In genomic region chr8:108713346-108714142, GRCm38 (mm10) we compare ENCODE assay signal across 8 mouse cellular contexts.
DNase-seq lines count a peak whose midpoint lies in the region; ATAC-seq and TF ChIP-seq lines count a peak whose summit lies in the region.

No protein-coding gene starts in this region.

- TF ChIP-seq CTCF in intestine, postnatal 0 days (IDR thresholded peaks at IDR 0.05; ENCODE audit: low read depth) = no peak

- H3K27ac ChIP-seq in kidney, embryonic 16.5 days (ENCODE audit: low read length) = peak overlapping the region; percentile 89
- H3K27ac ChIP-seq in embryonic facial prominence, embryonic 13.5 days = peak overlapping the region; percentile 96
- H3K27ac ChIP-seq in intestine, postnatal 0 days (ENCODE audit: low read depth, low read length) = peak overlapping the region; percentile 86; the same call in 1 of the 2 replicates
- H3K27ac ChIP-seq in neural tube, embryonic 12.5 days = peak overlapping the region; percentile 95

- no peaks in the 10 kb centered on the region for H3K27me3 ChIP-seq in kidney, embryonic 16.5 days (ENCODE audit: insufficient read depth, low read length)
- H3K27me3 ChIP-seq in embryonic facial prominence, embryonic 13.5 days = no peaks in the 10 kb centered on the region
- H3K27me3 ChIP-seq in intestine, postnatal 0 days (replicated peaks; ENCODE audit: control insufficient read depth, insufficient read depth, low read length) = no peaks in the 10 kb centered on the region
- H3K27me3 ChIP-seq in neural tube, embryonic 12.5 days (replicated peaks) = peaks cover 3% of the 10 kb centered on the region

- no peak for DNase-seq in kidney, postnatal 14 days
- DNase-seq in layer of hippocampus, adult 8-10 months (ENCODE audit: low spot score in 2 of 2) = no peak
- no peak for DNase-seq in embryo, embryonic 10 days (ENCODE audit: low spot score)
- DNase-seq in layer of hippocampus, adult 18-20 months (ENCODE audit: low spot score in 2 of 2) = no peak

- H3K4me1 ChIP-seq in kidney, embryonic 16.5 days (ENCODE audit: insufficient read depth, low read length) = peaks cover 89% of the 10 kb centered on the region
- peaks cover 92% of the 10 kb centered on the region for H3K4me1 ChIP-seq in embryonic facial prominence, embryonic 13.5 days
- H3K4me1 ChIP-seq in intestine, postnatal 0 days (replicated peaks; ENCODE audit: control insufficient read depth, insufficient read depth, low read length) = peaks cover 2% of the 10 kb centered on the region; the same call in 1 of the 2 replicates
- peaks cover 95% of the 10 kb centered on the region for H3K4me1 ChIP-seq in neural tube, embryonic 12.5 days

- peak overlapping the region; percentile 76; the same call in 1 of the 2 replicates for H3K4me3 ChIP-seq in kidney, embryonic 16.5 days (ENCODE audit: low read length)
- peak overlapping the region; percentile 82 for H3K4me3 ChIP-seq in embryonic facial prominence, embryonic 13.5 days
- peak overlapping the region; percentile 80 for H3K4me3 ChIP-seq in intestine, postnatal 0 days (ENCODE audit: low read depth, low read length)
- peak overlapping the region; percentile 73 for H3K4me3 ChIP-seq in neural tube, embryonic 12.5 days

- no peaks in the 10 kb centered on the region for H3K36me3 ChIP-seq in kidney, embryonic 16.5 days (ENCODE audit: insufficient read depth, low read length)
- no peaks in the 10 kb centered on the region for H3K36me3 ChIP-seq in embryonic facial prominence, embryonic 13.5 days
- no peaks in the 10 kb centered on the region for H3K36me3 ChIP-seq in intestine, postnatal 0 days (ENCODE audit: control insufficient read depth, insufficient read depth)
- H3K36me3 ChIP-seq in neural tube, embryonic 12.5 days = no peaks in the 10 kb centered on the region

- ATAC-seq in kidney, embryonic 16.5 days (ENCODE audit: low FRiP score, low TSS enrichment) = no peak
- ATAC-seq in embryonic facial prominence, embryonic 13.5 days (ENCODE audit: insufficient number of reproducible peaks, insufficient read depth, low FRiP score, low TSS enrichment, low read depth) = no peak
- no peak for ATAC-seq in intestine, postnatal 0 days
- ATAC-seq in neural tube, embryonic 12.5 days (ENCODE audit: low FRiP score, low read depth) = no peak

- H3K9ac ChIP-seq in kidney, embryonic 16.5 days (replicated peaks; ENCODE audit: low read length) = peak overlapping the region; percentile 87
- peak overlapping the region; percentile 94 for H3K9ac ChIP-seq in embryonic facial prominence, embryonic 13.5 days
- no peak overlapping the region for H3K9ac ChIP-seq in intestine, postnatal 0 days (ENCODE audit: low read depth, low read length)
- H3K9ac ChIP-seq in neural tube, embryonic 12.5 days = peak overlapping the region; percentile 93

- WGBS in kidney, embryonic 16.5 days = 32% methylated on average over 19 of the region's 19 CpGs
- 8% methylated on average over 19 of the region's 19 CpGs for WGBS in embryonic facial prominence, embryonic 13.5 days
- WGBS in intestine, postnatal 0 days = 52% methylated on average over 19 of the region's 19 CpGs
- WGBS in neural tube, embryonic 12.5 days = 7% methylated on average over 19 of the region's 19 CpGs

- H3K9me3 ChIP-seq in kidney, embryonic 16.5 days (ENCODE audit: low read length) = no peaks in the 10 kb centered on the region
- no peaks in the 10 kb centered on the region for H3K9me3 ChIP-seq in embryonic facial prominence, embryonic 13.5 days
- H3K9me3 ChIP-seq in intestine, postnatal 0 days (ENCODE audit: control insufficient read depth) = no peaks in the 10 kb centered on the region
- no peaks in the 10 kb centered on the region for H3K9me3 ChIP-seq in neural tube, embryonic 12.5 days

- H3K4me2 ChIP-seq in kidney, embryonic 16.5 days (replicated peaks; ENCODE audit: low read depth, low read length) = peak overlapping the region; percentile 90
- peak overlapping the region; percentile 95 for H3K4me2 ChIP-seq in embryonic facial prominence, embryonic 13.5 days
- peak overlapping the region; percentile 95 for H3K4me2 ChIP-seq in intestine, postnatal 0 days (replicated peaks; ENCODE audit: low read depth)
- peak overlapping the region; percentile 98 for H3K4me2 ChIP-seq in neural tube, embryonic 12.5 days (replicated peaks)
